Mouse (Mus musculus): ENCODE results near the gene Hist1h1a. TPM values are rescaled to one million over a fixed set of nuclear protein-coding genes. Genes with fewer than 3 reads are reported as not detected.

The Hist1h1a gene
- total and polyA plus RNA-seq, 3 experiments = 4.1 to 2,211 TPM; not detected in 1

GRCm38 (mm10) chr13:23729706-23730105, 33.8 kb upstream of the Hist1h1a start:
- no peak overlapping the region for H3K9ac ChIP-seq (ENCODE audit: control insufficient read depth, low read depth, low read length, poor library complexity, severe bottlenecking)
- DNase-seq (ENCODE audit: low read depth, low spot score) = no peak
- TF ChIP-seq NELFE (IDR thresholded peaks at IDR 0.05; ENCODE audit: low read depth, low read length) (no peak), ZC3H11A (IDR thresholded peaks at IDR 0.05; ENCODE audit: low read depth, low read length) (no peak), USF1 (IDR thresholded peaks at IDR 0.05; ENCODE audit: low read depth, low read length) (no peak), SMC3 (IDR thresholded peaks at IDR 0.05; ENCODE audit: low read depth, low read length) (no peak), MEF2A (IDR thresholded peaks at IDR 0.05; ENCODE audit: extremely low read depth, insufficient replicate concordance, low read depth, low read length, poor library complexity, severe bottlenecking) (no peak), RAD21 (IDR thresholded peaks at IDR 0.05; ENCODE audit: low read depth, low read length) (no peak), CHD2 (IDR thresholded peaks at IDR 0.05; ENCODE audit: low read length) (no peak), HCFC1 (IDR thresholded peaks at IDR 0.05; ENCODE audit: low read depth, low read length) (no peak), POLR2AphosphoS5 (IDR thresholded peaks at IDR 0.05; ENCODE audit: borderline replicate concordance, low read depth, low read length) (no peak)
- no peak overlapping the region for H3K4me3 ChIP-seq (ENCODE audit: control insufficient read depth in 1 of 2, insufficient read depth in 1 of 2, low read depth in 2 of 2, low read length in 2 of 2)
- H3K36me3 ChIP-seq (ENCODE audit: control insufficient read depth in 1 of 2, insufficient read depth in 2 of 2, low read length in 2 of 2) = peaks cover 0 to 9% of the 10 kb centered on the region in 2 experiments; a peak in 2 of 4 replicates
- no peaks in the 10 kb centered on the region for H3K79me2 ChIP-seq (ENCODE audit: control insufficient read depth, insufficient read depth, low read length, poor library complexity)
- peaks cover 3 to 11% of the 10 kb centered on the region in 2 experiments for H3K4me1 ChIP-seq (ENCODE audit: control insufficient read depth in 1 of 2, insufficient read depth in 2 of 2, low read length in 2 of 2)
- no peak overlapping the region for H3K27ac ChIP-seq (ENCODE audit: control insufficient read depth, low read depth, low read length)
- H3K9me3 ChIP-seq (replicated peaks; ENCODE audit: insufficient read depth, low read length) = no peaks in the 10 kb centered on the region
- no peaks in the 10 kb centered on the region for H3K27me3 ChIP-seq (ENCODE audit: control insufficient read depth in 1 of 2, insufficient read depth in 2 of 2, low read length in 2 of 2)

GRCm38 (mm10) chr13:23730479-23730878, 33.0 kb upstream of the Hist1h1a start:
- no peak overlapping the region for H3K27ac ChIP-seq (ENCODE audit: control insufficient read depth, low read depth, low read length)

GRCm38 (mm10) chr13:23732156-23732804, 31.2 kb upstream of the Hist1h1a start:
- no peak overlapping the region for H3K4me3 ChIP-seq (ENCODE audit: control insufficient read depth in 1 of 2, insufficient read depth in 1 of 2, low read depth in 2 of 2, low read length in 2 of 2)
- H3K9ac ChIP-seq (ENCODE audit: control insufficient read depth, low read depth, low read length, poor library complexity, severe bottlenecking) = no peak overlapping the region
- no peaks in the 10 kb centered on the region for H3K27me3 ChIP-seq (ENCODE audit: control insufficient read depth in 1 of 2, insufficient read depth in 2 of 2, low read length in 2 of 2)
- no peak overlapping the region for H3K27ac ChIP-seq (ENCODE audit: control insufficient read depth, low read depth, low read length)
- 0 out of 4 replicates have a peak, but pooled peaks cover 0 to 3% of the 10 kb centered on the region in 2 experiments for H3K4me1 ChIP-seq (ENCODE audit: control insufficient read depth in 1 of 2, insufficient read depth in 2 of 2, low read length in 2 of 2)
- peak; percentile 84 for DNase-seq (ENCODE audit: low read depth, low spot score)
- no peaks in the 10 kb centered on the region for H3K9me3 ChIP-seq (replicated peaks; ENCODE audit: insufficient read depth, low read length)
- H3K79me2 ChIP-seq (ENCODE audit: control insufficient read depth, insufficient read depth, low read length, poor library complexity) = no peaks in the 10 kb centered on the region
- peaks cover 0 to 2% of the 10 kb centered on the region in 2 experiments; a peak in 2 of 4 replicates for H3K36me3 ChIP-seq (ENCODE audit: control insufficient read depth in 1 of 2, insufficient read depth in 2 of 2, low read length in 2 of 2)
- TF ChIP-seq ZKSCAN1 (IDR thresholded peaks at IDR 0.05; ENCODE audit: low read depth, low read length) (no peak), EP300 (IDR thresholded peaks at IDR 0.05; ENCODE audit: low read depth in 1 of 2, low read length in 2 of 2) (no peak), UBTF (IDR thresholded peaks at IDR 0.05; ENCODE audit: borderline replicate concordance, insufficient read depth, low read depth, low read length) (no peak), TCF12 (IDR thresholded peaks at IDR 0.05; ENCODE audit: low read depth, low read length) (no peak), POLR2AphosphoS2 (IDR thresholded peaks at IDR 0.05; ENCODE audit: low read length) (no peak), POLR2A (IDR thresholded peaks at IDR 0.05; ENCODE audit: control insufficient read depth in 1 of 2, insufficient read depth in 1 of 2, low read depth in 1 of 2, low read length in 2 of 2, poor library complexity in 1 of 2) (no peak), CHD2 (IDR thresholded peaks at IDR 0.05; ENCODE audit: low read length) (no peak), TBP (IDR thresholded peaks at IDR 0.05; ENCODE audit: low read depth, low read length) (no peak), SIN3A (IDR thresholded peaks at IDR 0.05; ENCODE audit: low read length) (peak; percentile 51; the same call in 1 of the 2 replicates), MYB (IDR thresholded peaks at IDR 0.05; ENCODE audit: low read depth, low read length) (no peak), BHLHE40 (IDR thresholded peaks at IDR 0.05; ENCODE audit: borderline replicate concordance, low read depth, low read length) (peak; percentile 86), RAD21 (IDR thresholded peaks at IDR 0.05; ENCODE audit: low read depth, low read length) (peak; percentile 96), MYC (IDR thresholded peaks at IDR 0.05; ENCODE audit: low read depth, low read length) (peak; percentile 97), USF2 (IDR thresholded peaks at IDR 0.05; ENCODE audit: borderline replicate concordance in 1 of 2, insufficient read depth in 1 of 2, low read depth in 1 of 2, low read length in 2 of 2) (no peak), NELFE (IDR thresholded peaks at IDR 0.05; ENCODE audit: low read depth, low read length) (no peak)

More at GRCm38 (mm10) chr13:23730479-23730878, 33.0 kb upstream of the Hist1h1a start:
- Histone ChIP-seq H3K4me3 (ENCODE audit: control insufficient read depth in 1 of 2, insufficient read depth in 1 of 2, low read depth in 2 of 2, low read length in 2 of 2) (no peak overlapping the region), H3K9me3 (replicated peaks; ENCODE audit: insufficient read depth, low read length) (no peaks in the 10 kb centered on the region), H3K9ac (ENCODE audit: control insufficient read depth, low read depth, low read length, poor library complexity, severe bottlenecking) (no peak overlapping the region), H3K79me2 (ENCODE audit: control insufficient read depth, insufficient read depth, low read length, poor library complexity) (no peaks in the 10 kb centered on the region), H3K36me3 (ENCODE audit: control insufficient read depth in 1 of 2, insufficient read depth in 2 of 2, low read length in 2 of 2) (peaks cover 0 to 2% of the 10 kb centered on the region in 2 experiments; a peak in 2 of 4 replicates), H3K27me3 (ENCODE audit: control insufficient read depth in 1 of 2, insufficient read depth in 2 of 2, low read length in 2 of 2) (no peaks in the 10 kb centered on the region), H3K4me1 (ENCODE audit: control insufficient read depth in 1 of 2, insufficient read depth in 2 of 2, low read length in 2 of 2) (peaks cover 0 to 5% of the 10 kb centered on the region in 2 experiments; a peak in 2 of 4 replicates)
- no peak for DNase-seq (ENCODE audit: low read depth, low spot score)
- TF ChIP-seq SMC3 (IDR thresholded peaks at IDR 0.05; ENCODE audit: low read depth, low read length) (no peak), USF1 (IDR thresholded peaks at IDR 0.05; ENCODE audit: low read depth, low read length) (no peak), ZC3H11A (IDR thresholded peaks at IDR 0.05; ENCODE audit: low read depth, low read length) (no peak), CHD2 (IDR thresholded peaks at IDR 0.05; ENCODE audit: low read length) (no peak), SIN3A (IDR thresholded peaks at IDR 0.05; ENCODE audit: low read length) (no peak), MYC (IDR thresholded peaks at IDR 0.05; ENCODE audit: low read depth, low read length) (no peak), POLR2A (IDR thresholded peaks at IDR 0.05; ENCODE audit: control insufficient read depth in 1 of 2, insufficient read depth in 1 of 2, low read depth in 1 of 2, low read length in 2 of 2, poor library complexity in 1 of 2) (no peak), TCF12 (IDR thresholded peaks at IDR 0.05; ENCODE audit: low read depth, low read length) (no peak), MXI1 (IDR thresholded peaks at IDR 0.05; ENCODE audit: low read depth, low read length) (no peak)

Data from MEL (cell line).